Mouse (Mus musculus): ENCODE measurements around the gene Spock3.
"Not testable (repeated sequence)": the region's sequence is repeated elsewhere in the genome, so short reads cannot be mapped to it uniquely, and the experiment has no call there.

Spock3 gene

DNA sequence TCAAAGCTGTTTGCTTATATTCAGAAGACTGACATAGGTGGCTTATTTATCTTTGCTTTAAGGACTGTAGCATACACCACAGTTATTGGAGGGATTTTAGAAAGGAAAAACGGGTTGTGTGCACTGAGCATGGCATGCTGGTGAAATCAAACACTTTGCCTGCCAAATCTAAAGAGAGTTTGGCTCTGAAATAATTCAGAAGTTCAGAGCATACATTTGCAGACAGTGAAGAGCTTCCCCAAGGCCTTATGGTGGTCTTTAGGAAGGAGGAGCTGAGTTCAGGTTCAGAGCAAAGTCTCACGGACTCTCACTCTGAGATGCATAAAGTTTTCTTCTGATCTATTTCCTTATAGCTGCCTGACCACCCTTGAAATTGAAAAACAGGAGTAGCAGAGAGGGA lies at the start of gene Spock3:
TSS of gene Spock3 (plus strand) at position 301 of the 400 bp plus-strand sequence.
- DNase-seq (ENCODE audit: low read depth, low spot score), result no peak

DNA sequence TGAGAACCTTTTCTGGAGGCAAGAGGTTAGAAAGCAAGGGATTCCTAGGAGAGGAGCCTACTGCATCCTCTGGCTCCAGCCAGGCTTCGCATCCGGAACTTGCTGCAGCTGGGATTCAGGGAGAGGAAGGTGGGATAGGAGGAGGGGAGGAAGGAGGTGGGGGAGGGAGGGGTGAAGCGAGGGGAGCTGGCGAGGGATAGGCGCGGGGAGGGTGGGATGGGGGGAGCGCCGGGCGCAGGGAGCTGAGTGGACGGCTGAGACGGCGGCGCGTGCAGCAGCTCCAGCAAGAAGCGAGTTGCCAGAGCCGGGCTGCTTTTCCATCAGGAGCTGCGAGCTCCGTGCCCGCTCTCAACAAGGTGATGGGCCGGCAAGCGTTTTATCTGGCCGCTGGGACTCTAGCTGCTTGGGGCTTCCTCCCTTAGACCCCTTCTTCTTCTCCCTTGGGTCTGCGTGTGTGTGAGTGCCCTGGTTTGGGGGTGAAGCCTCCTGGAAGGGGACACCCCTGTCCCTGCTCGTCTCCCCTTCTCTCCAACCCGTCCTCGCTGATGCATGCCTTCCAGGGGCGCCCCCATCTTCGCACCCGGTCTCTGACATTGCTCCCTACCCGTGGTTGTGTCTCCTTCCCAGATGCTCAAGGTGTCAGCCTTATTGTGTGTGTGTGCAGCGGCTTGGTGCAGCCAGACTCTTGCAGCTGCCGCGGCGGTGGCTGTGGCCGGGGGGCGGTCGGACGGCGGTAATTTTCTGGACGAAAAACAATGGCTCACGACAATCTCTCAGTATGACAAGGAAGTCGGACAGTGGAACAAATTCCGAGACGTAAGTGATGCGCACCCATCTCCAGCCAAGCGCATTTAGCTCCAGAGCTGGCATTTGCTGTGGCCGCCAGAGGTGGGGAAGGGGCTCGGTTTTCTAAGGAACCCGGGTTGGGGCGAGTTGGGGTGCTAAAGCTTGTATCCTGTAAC lies 645 bp downstream of the Spock3 start:
- DNase-seq (ENCODE audit: low read depth, low spot score), result no peak

DNA sequence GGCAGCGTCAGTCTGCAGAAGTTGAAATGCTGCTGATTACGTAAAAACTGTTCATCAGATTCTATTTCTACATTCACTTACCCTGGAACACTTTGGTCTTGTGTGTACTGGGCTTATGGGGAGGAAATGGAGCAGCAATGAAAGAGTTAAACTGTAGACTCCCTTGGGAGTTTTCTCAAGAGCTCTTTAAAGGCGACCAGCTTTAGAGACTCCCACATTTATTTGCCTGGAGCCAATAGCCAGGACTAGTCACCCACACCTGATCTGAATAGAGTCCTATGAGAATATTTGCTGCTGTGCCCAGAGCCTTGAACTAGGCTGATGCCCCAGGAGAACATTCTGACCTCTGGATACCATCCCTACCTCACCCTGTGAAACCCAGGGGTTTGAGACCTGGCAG lies 1.7 kb downstream of the Spock3 start:
- no peak for DNase-seq (ENCODE audit: low read depth, low spot score)

DNA sequence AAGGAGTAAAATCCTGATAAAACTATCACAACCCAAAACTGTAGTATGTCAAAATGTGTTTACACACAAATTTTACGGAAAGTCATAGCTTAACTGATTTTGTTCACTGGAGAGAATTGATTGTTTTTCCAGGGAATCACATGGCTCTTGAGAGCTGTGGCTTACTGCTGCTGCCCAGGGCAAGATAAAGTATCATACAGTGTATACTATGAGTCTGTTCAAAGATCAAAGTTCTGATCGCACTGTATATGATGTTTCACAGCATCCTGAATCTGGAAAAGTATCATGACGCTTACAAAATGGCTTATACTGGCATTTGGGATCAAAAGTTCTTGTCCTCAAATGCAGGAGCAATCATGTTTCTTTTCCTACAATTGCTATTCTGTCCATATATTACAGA lies 11.8 kb downstream of the Spock3 start:
- DNase-seq (ENCODE audit: low read depth, low spot score), result no peak

DNA sequence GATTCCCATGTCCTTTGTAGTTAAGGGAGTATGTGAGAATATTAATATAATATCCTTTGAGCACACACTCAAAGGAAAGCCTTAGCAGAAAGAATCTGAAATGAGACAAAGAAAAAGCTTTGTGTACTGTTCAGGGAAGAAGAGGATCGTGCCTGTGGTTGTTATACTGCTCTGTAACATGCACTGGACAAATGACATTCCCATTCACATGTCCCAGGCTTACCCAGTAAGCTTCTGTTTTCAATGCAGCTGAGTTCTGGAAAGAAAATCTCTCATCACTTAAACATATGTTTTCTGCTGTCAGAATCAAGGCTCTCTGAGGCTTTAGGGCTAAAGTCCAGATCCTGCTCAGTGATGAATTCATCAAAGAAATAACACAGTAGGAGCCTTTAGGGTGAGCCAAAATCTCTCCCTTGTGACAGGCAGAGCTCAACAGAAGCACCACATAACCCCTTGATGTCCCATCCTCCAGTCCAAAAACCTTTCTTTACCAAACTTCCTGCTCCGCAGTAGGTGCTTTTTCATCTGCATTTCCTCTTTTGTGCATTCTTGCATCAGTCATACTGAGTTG lies 19.1 kb downstream of the Spock3 start:
- no peak for DNase-seq (ENCODE audit: low read depth, low spot score)

DNA sequence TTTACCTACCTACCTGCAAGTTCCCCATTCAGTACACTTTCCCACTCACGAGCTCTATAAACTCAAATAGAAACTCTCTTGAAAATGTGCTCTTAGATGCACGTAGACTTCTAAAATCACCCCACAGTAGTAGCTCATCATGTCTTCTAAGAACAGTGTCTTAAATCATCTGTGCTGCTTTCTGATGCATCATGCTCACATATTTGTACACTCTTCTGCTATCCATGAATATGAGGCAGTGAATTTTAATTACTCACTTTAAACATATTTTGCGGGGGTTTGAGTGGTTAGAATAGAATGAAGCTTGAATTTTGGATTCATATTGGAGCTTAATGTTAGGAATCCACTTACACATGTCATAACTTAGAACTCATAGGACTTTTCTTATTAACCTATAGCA lies 138.2 kb downstream of the Spock3 start:
- no peak for DNase-seq (ENCODE audit: low read depth, low spot score)

DNA sequence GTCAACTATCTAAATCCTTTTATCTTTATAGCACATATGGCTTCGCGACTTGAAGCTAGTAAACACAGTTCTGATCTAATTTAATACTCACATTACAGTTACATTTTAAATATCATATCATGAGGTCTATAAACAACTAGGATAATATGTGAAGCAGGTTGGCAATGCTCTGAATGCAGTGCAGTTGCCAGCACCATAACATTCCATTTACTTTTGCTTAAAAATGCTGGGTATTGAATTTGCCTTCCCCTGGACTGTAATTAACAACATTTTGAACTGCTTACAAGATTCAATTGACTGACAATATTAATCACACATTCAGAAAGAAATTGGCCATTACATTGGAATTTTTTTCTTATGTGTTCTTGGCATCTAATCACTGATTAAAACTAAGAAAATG lies 147.4 kb downstream of the Spock3 start:
- DNase-seq (ENCODE audit: low read depth, low spot score), result no peak

DNA sequence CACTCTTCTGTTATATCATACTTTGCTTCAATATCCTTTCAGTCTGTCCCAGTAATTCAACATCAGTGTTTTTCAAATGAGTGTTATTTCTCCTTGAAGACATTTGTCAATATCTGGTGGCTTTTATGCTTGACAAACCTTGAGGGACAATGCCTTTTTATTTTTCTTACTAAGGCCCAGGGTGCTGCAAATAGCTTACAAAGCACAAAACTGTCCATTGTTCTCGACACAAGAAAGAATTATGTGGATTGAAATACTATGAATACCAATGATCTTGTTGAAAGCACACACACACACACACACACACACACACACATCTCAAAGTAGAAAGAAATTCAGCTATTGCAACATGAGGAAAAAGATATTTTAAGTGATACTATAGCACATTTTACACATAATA lies 159.0 kb downstream of the Spock3 start:
- DNase-seq (ENCODE audit: low read depth, low spot score), result no peak

DNA sequence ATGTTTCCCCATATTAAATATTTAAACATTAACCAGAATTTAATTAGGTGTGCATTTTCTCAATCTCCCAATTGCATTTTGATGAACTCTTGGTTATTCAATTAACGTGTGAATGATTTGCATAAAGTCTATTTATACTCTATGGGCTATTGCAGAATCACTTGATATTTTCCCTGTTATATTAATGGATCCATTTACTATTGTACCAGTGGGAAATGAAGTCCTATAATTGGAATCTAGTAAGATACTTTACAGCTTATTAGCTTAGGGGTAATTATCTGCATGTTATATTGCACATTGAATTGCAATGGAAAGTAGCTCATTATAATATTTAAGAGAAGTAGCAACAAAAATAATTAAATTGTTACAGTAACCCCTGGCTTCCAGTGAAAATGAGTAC lies 162.1 kb downstream of the Spock3 start:
- no peak for DNase-seq (ENCODE audit: low read depth, low spot score)

DNA sequence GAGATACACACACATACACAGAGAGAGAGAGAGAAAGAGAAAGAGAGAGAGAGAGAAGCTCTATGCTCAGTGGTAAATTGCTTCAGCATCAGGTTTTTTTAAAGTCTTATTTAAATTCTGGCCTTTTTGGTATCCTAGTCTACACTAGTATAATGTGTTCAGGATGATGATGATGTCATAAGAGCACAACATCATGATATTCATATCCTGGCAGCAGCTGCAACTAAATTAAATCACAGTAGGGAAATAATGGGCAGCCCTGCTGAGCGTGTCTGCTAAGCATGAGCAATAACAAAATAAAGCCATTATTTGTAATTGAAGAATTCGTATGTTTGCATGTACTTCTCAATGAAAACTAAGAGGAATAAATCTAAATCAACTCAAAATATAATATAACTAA lies 169.7 kb downstream of the Spock3 start:
- no peak for DNase-seq (ENCODE audit: low read depth, low spot score)

DNA sequence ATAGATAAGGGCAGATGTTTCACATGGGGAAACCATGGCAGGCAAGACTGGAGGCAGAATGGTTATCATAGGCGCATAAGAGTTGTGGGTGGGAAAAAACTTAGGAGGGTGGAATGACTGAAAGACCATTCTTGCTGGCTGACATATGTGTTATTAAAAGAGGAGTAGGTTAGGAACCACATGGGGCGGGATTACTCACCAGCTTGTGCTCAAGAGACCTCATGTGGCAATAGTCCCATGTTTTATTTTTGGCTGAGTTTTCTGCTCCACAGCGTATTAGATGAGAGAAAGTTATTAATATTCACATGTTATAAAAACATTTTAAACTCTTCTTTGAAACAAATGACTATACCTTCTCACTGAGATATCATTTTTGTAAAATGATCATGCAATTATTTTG lies 184.6 kb downstream of the Spock3 start:
- DNase-seq (ENCODE audit: low read depth, low spot score), result no peak

DNA sequence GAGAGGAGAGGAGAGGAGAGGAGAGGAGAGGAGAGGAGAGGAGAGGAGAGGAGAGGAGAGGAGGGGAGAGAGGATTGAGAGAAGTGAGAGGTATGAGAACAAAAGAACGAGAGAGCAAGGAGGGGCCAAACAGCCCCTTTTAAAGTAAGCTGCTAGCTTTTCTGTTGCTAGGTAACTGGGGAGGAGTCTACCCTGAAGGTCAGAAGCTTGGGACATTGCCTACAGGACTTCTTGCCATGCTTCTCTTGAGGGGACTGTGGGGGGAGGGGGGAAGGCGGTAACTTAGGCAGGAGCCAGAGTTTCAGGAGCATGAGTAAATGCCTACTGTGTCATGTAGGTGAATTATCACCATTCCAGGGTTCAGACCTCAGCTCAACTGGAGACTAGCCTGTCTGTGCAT lies 213.1 kb downstream of the Spock3 start:
- not testable (repeated sequence) for DNase-seq (ENCODE audit: low read depth, low spot score)

DNA sequence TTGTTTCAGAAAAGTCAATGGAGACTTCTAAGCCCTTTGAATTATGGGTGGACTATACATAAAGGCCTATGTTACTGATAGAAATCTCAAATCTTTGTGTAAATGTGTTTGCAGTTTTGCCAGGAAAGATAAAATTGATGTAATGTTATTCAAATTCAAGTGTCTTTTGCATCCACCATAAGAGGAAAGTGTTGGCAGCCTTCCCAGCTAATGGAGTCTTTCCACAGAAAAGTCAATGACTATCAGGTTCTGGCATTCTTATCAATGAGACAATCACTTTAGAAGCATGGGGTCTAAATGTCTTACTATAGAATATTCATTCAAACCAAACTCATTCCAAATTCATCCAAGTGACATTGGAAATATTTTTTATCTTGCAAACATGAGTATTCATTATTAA lies 214.5 kb downstream of the Spock3 start:
- DNase-seq (ENCODE audit: low read depth, low spot score), result no peak

DNA sequence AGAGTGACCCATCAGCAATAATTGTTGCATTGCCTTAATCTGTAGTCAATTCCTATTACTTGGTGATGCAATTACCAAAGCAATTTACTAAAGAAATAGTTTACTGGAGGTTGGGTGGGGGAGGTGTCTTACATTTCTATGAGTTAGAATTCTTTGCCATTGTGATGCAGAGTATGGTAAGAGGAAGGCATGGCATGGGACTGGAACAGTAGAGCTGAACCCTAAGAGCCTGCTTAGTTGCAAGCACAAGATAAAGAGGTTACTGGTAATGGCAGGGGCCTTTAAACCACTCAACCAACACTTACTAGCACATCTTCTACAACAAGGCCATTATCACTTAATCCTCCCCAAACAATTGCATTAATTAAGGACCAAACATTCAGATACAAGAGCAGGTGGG lies 219.1 kb downstream of the Spock3 start:
- no peak for DNase-seq (ENCODE audit: low read depth, low spot score)

DNA sequence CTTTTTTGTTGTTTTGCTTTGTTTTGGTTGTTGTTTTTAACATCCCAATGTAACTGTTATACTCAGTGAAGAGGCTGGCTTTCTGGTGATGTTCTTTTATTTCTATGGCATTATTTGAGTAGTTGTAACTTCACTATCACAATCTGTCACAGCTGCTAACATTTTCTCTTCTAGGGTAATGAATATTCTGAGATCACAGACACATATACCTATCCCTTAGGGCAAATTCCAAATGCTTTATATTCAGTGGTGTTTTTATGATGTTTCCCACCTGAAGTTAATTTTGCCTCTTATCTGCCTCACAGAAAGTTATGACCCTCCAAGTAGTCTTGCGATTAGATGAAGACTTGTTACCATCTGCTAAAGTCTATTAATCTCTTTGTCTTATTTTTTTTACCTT lies 230.5 kb downstream of the Spock3 start:
- no peak for DNase-seq (ENCODE audit: low read depth, low spot score)

DNA sequence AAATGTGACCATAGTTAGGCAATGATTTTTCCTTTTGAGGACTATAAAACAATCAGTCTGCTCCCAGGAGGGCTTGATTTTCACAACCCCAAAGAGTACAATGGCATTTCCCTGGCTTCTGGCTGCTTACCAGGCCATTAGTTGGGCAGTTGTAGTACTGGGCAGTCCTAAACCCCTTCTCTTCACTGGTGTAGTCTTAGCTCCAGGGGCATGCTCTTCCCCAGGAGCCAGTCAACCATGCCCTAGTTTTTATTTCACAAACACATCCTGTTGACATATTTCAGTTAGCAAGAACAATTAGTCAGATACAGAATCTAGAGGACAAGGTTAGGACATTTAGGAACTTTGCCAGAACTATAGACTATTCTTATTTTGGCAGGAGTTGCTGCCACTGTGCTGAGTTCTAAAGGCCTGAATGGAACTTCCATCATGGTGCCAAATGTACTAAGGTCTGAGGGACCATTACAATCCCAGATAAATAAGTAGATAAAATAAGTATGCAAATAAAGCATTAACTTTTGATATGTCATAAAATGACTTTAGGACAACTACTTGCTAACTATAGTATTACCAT lies 308.1 kb downstream of the Spock3 start:
- DNase-seq (ENCODE audit: low read depth, low spot score), result no peak

DNA sequence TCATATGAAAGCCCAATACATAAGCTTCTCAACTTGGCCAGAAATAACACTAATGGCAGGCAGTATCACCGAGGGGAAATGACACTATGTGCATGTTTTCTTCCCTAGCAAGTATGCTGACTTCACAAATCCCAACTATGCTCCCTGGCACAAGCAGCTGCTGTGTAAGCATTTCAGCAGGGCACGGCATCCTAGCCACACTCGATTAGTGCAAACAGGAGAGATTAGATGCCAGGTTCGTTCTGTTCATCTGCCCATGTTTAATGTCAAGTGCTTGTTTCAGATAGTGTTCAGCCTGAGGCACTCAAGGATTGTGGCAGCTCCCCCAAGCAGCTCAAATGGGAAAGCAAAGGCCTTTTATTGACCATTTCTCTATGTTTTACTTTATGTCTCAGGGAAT lies 311.7 kb downstream of the Spock3 start:
- DNase-seq (ENCODE audit: low read depth, low spot score), result no peak

DNA sequence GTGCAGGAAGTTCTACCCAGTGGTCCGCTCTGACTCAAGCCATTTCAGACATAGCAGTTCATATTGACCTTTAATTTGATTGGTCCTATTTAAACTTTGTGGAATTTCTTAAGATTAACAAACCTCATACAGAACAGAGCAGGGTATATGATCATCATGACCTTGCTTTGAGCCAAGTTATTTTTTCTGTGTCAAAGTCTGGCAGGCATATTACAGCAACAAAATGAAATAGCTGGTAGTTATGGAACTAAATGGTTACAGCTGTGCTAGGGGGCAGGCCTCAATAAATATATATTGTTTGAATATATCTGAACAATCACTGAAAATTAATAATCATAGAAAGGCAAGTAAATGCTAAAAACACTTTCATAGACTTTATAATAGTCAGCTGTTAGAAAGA lies 384.6 kb downstream of the Spock3 start:
- no peak for DNase-seq (ENCODE audit: low read depth, low spot score)

DNA sequence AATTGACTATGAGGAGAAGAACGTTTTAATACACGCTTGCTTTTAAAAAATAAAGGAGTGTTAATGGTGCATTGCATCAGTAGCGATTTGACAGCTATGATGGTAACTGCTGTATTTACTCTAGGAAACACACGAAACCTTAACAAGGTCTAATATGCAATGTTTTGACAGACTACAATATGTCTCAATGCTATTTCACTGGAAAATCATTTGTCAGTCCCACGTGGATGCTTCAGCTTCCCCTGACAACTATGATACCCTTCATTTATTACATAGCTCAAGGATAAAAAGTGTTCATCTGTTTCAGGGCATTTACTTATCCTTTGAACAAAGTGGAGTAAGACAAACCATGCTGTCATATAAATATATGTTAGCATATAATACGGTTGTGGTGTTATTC lies 417.8 kb downstream of the Spock3 start:
- no peak for DNase-seq (ENCODE audit: low read depth, low spot score)

DNA sequence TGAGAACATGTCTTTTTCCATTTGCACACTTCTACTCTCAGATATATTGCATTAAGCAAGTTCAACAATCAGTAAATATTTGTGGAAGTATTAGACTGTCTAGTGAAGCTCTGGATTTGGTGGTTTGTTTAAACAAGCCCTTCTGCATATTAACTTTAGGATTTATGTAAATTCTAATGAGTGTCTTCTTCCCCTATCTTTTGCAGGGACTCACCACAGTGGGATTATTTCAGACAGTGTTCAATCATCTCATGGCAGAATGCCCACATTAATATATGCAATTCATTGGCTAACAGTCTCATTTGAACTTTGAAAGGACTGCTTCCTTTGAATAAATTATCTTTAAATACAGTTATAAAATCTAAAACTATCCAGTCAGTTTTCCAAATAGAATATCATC lies 446.9 kb downstream of the Spock3 start:
- no peak for DNase-seq (ENCODE audit: low read depth, low spot score)

All from retina, postnatal 7 days (tissue).